Mouse (Mus musculus) kidney, postnatal 0 days (tissue): ENCODE data around the gene Cilp. TPM values are rescaled to one million over a fixed set of nuclear protein-coding genes. Genes with fewer than 3 reads are reported as not detected.

Experiments
- ATAC-seq: fragments of 200-750 bp; cut with Nextera tagmentation; replicated peaks from 2 replicates; pipeline ENCODE4 v1.8.0; 2017; ENCODE audit warnings: low read depth, moderate number of reproducible peaks, moderate TSS enrichment, moderate library complexity; ENCODE audit not compliant: low FRiP score
- DNase-seq: peaks from one replicate; pipeline ENCODE4 v3.0.0-alpha.2; 2016; ENCODE audit warnings: low spot score
- H3K27ac ChIP-seq: fragments of 300-500 bp; sonication (generic); 2 replicates; pipeline ENCODE4 v1.5.1; 2014; ENCODE audit warnings: mild to moderate bottlenecking
- H3K27me3 ChIP-seq: fragments of 300-500 bp; sonication (generic); 2 replicates; pipeline ENCODE4 v1.6.1; 2014; ENCODE audit warnings: low read length, mixed read lengths; ENCODE audit not compliant: insufficient read depth
- H3K36me3 ChIP-seq: fragments of 300-500 bp; sonication (generic); 2 replicates; pipeline ENCODE4 v1.6.1; 2014; ENCODE audit warnings: low read length, mixed read lengths; ENCODE audit not compliant: insufficient read depth
- H3K4me1 ChIP-seq: fragments of 300-500 bp; sonication (generic); replicated peaks from 2 replicates; pipeline ENCODE4 v1.6.1; 2014; ENCODE audit warnings: antibody characterized with exemption, low read length, mixed read lengths; ENCODE audit not compliant: insufficient read depth
- H3K4me2 ChIP-seq: fragments of 300-500 bp; sonication (generic); 2 replicates; pipeline ENCODE4 v1.6.1; 2014; ENCODE audit warnings: mild to moderate bottlenecking, low read length, moderate library complexity, mixed read lengths
- H3K4me3 ChIP-seq: fragments of 300-500 bp; sonication (generic); replicated peaks from 2 replicates; pipeline ENCODE4 v1.5.1; 2014; ENCODE audit warnings: low read depth, low read length
- H3K9ac ChIP-seq: fragments of 300-500 bp; sonication (generic); 2 replicates; pipeline ENCODE4 v1.6.1; 2014; ENCODE audit warnings: low read depth, low read length
- H3K9me3 ChIP-seq: fragments of 300-500 bp; sonication (generic); replicated peaks from 2 replicates; pipeline ENCODE4 v1.6.1; 2016; ENCODE audit warnings: low read length, inconsistent platforms, mixed read lengths
- CTCF ChIP-seq: IDR thresholded peaks from 2 replicates; pipeline ENCODE4 v1.5.1; 2016; ENCODE audit warnings: antibody characterized with exemption, low read depth, mild to moderate bottlenecking, moderate library complexity
- WGBS: fragments of 180-500 bp; shearing (Covaris S2); extraction: QIAGEN DNeasy Blood & Tissue Kit; methylation state at CpG from one replicate; pipeline ENCODE4 v1.1.7; 2014; 5-methylcytosine and 5-hydroxymethylcytosine counted together
- polyA plus RNA-seq: library from polyadenylated mRNA; unstranded; fragments of >200 nt; fragmentation: Nextera tagmentation; extraction: Ambion mirVana; gene quantifications from 2 replicates; pipeline ENCODE4 v1.2.1, GENCODE M21; 2015

Cilp gene
- polyA plus RNA-seq, 1 experiment from 2014 or later, result 0.51 TPM

DNA sequence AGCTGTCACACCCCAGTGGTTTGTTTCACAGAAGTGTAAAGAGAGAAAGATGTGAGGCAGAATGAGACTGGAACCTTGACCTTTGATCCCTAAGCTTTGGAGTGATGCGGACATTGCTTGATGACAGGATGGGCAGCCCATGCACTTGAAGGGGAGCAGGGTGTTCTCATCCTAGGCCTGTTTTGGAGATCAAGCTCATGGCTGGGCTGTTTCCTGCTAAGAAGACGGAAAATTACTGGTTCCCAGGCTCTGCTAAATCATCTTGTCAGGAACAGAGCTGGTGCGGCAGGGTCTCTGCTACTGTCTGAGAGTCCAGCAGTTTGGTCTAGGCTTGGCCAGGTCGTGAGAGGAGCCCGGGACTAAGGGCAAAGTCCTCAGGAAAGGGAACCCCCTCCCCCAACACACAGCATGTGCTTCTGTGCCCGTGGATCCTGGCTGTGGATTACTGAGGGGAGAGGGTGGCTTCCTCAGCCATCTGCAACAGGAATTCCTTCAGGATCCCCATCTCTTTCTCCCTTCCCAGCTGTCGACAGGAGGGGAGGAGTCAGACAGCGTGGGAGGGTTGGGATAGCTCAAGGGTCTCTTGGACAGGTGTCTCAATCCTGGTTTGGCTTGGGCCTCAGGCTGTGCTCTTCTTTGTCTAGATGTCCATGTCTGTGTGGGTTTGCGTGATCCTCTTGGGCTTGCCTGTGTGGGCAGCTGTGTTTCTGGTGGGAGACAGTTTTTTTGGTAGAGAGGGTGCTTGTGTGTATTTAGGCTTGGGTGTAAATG, 20.8 kb upstream of the Cilp start:
- Histone ChIP-seq H3K4me1 (peaks cover 24% of the 10 kb centered on the region), H3K36me3 (no peaks in the 10 kb centered on the region), H3K9ac (0 out of 2 replicates have a peak overlapping the region, but pooled peaks have one; percentile 27), H3K4me2 (no peak overlapping the region), H3K27ac (peak overlapping the region; percentile 43), H3K4me3 (no peak overlapping the region), H3K27me3 (no peaks in the 10 kb centered on the region), H3K9me3 (no peaks in the 10 kb centered on the region)
- no peak for TF ChIP-seq CTCF
- DNase-seq (peak; percentile 77), ATAC-seq (peak; percentile 47)
- 26% methylated on average over 9 of the region's 9 CpGs for WGBS

DNA sequence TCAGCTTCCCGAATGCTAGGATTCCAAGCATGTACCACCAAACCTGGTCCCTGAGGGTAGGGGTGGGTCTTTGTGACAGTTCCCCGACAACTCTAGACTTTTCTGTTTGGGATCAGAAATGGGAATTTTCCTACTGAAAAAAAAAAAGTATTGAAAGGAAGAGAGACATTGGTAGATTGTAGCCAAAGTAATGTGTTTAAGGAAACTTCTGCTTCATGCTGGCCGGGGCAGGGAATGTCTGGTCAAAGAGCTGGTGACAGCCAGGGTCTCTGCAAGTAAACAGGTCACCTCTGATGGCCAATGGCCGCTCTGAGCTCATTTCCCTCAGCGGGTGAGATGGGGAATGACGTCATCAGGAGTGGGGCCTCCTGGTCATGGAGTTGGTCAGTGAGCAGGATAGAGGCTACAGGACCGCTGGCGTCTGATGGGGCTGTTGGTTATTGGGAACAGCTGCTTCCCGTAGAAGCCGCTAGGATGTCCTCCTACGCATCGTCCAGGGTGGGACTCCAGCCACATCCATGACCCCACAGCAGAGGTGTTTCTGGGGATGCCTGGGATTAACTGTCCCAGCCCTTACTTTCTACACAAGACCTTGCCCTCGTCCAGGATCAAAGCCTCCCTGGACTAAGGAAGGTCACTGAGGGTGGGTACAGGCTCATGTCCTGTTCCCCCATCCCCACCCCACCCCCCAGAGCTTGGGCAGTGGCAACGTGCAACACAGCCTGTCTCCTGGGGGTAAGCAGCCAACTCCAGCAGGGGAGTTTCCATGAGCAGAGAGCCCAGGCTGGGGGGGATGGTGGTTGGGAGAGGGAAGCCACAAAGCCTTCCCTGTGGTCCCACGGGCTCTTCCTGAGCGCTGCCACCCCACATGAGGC, 17.2 kb upstream of the Cilp start:
- H3K9me3 ChIP-seq, result no peaks in the 10 kb centered on the region
- no peak overlapping the region for H3K4me2 ChIP-seq
- no peak overlapping the region for H3K4me3 ChIP-seq
- DNase-seq (peak; percentile 76), ATAC-seq (peak; percentile 53)
- peaks cover 24% of the 10 kb centered on the region for H3K4me1 ChIP-seq
- H3K27me3 ChIP-seq, result no peaks in the 10 kb centered on the region
- WGBS, result 46% methylated on average over 16 of the region's 16 CpGs
- no peaks in the 10 kb centered on the region for H3K36me3 ChIP-seq
- no peak for TF ChIP-seq CTCF
- peak overlapping the region; percentile 31 for H3K27ac ChIP-seq
- H3K9ac ChIP-seq, result no peak overlapping the region

- Histone ChIP-seq H3K4me3 (no peak overlapping the region), H3K4me1 (peaks cover 20% of the 10 kb centered on the region), H3K9ac (no peak overlapping the region), H3K4me2 (no peak overlapping the region), H3K9me3 (no peaks in the 10 kb centered on the region), H3K27ac (peak overlapping the region; percentile 31), H3K36me3 (no peaks in the 10 kb centered on the region), H3K27me3 (no peaks in the 10 kb centered on the region)
- DNase-seq, result peak; percentile 72
- no peak; the same call in 1 of the 2 replicates for ATAC-seq
- no peak for TF ChIP-seq CTCF
- 68% methylated on average over 5 of the region's 5 CpGs for WGBS
Observed at GRCm38 (mm10) chr9:65248377-65248690, 16.6 kb upstream of the Cilp start.

- Histone ChIP-seq H3K4me3 (no peak overlapping the region), H3K4me2 (no peak overlapping the region), H3K9ac (no peak overlapping the region), H3K4me1 (0 out of 2 replicates have a peak, but pooled peaks cover 7% of the 10 kb centered on the region), H3K36me3 (no peaks in the 10 kb centered on the region), H3K27ac (no peak overlapping the region), H3K27me3 (no peaks in the 10 kb centered on the region), H3K9me3 (no peaks in the 10 kb centered on the region)
- TF ChIP-seq CTCF, result no peak
- ATAC-seq, result no peak
- DNase-seq, result no peak
- WGBS, result 41% methylated on average over 3 of the region's 3 CpGs
Observed at GRCm38 (mm10) chr9:65252026-65252425, 13.0 kb upstream of the Cilp start.

DNA sequence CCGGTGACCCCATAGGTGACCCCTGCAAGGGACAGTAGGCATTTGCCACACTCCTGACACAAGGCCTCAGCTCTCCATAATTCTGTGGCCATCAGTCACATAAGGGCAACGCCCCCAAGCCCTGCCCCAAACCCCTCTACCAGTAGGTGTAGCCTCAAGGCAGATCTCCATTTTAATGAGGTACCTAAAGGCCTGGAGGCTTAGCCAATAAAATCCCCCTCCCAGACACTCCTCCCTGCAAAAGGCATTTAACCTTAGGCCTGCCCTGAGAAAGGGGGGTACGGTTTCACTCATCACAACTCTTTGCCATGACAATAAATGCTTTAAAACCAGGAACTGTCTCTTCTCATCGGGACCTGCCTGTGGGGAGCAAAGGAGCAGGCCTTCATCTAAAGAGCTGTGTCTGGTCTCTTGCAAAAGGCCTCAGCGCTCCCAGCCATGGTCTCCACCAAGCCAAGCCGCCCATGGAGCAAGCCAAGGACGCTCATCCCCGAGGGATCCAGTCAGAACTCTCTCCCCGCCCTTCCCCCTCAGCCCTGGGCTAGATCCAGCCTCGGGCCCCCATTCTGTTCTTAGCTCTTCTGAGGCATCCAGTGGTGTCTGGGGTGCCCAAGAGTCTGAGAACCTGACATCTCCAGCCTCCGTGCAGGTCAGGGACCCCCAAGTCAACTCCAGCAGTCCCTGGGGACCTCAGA, 8.9 kb upstream of the Cilp start:
- no peak for TF ChIP-seq CTCF
- no peak for ATAC-seq
- no peak for DNase-seq
- H3K4me3 ChIP-seq, result no peak overlapping the region
- no peaks in the 10 kb centered on the region for H3K36me3 ChIP-seq
- no peaks in the 10 kb centered on the region for H3K9me3 ChIP-seq
- no peaks in the 10 kb centered on the region for H3K27me3 ChIP-seq
- no peak overlapping the region for H3K27ac ChIP-seq
- H3K9ac ChIP-seq, result no peak overlapping the region
- WGBS, result 60% methylated on average over 11 of the region's 11 CpGs
- no peaks in the 10 kb centered on the region for H3K4me1 ChIP-seq
- H3K4me2 ChIP-seq, result no peak overlapping the region
